Mouse (Mus musculus): Measurements from ENCODE around the gene Rhod. TPM values are rescaled to one million over a fixed set of nuclear protein-coding genes. Genes with fewer than 3 reads are reported as not detected.
A peak's percentile ranks its signal among the peaks of the same experiment; 100 is the strongest.
"Not testable (repeated sequence)": the region's sequence is repeated elsewhere in the genome, so short reads cannot be mapped to it uniquely, and the experiment has no call there.

The Rhod gene
- polyA plus RNA-seq, 1 experiment from 2014 or later: 37.9 TPM

- peak within 1 kb of the TSS; percentile 72 for H3K9ac ChIP-seq
- 1% methylated on average over 78 of the region's 82 CpGs for WGBS
- H3K36me3 ChIP-seq: no peaks in the 10 kb centered on the region
- peak within 1 kb of the TSS; percentile 99 for H3K4me2 ChIP-seq
- peak within 1 kb of the TSS; percentile 88 for H3K27ac ChIP-seq
- ATAC-seq (ENCODE audit: borderline replicate concordance, extremely low read depth, low FRiP score, low TSS enrichment): peak; percentile 33
- no peaks in the 10 kb centered on the region for H3K27me3 ChIP-seq
- no peaks in the 10 kb centered on the region for H3K9me3 ChIP-seq
- H3K4me1 ChIP-seq: peaks cover 21% of the 10 kb centered on the region
- H3K4me3 ChIP-seq: peak within 1 kb of the TSS; percentile 99
Observed at GRCm38 (mm10) chr19:4397798-4398629, 41.2 kb downstream of the Rhod start, which contains the start of gene Kdm2a. TSS of gene Kdm2a (minus strand) at chr19:4398285.

DNA sequence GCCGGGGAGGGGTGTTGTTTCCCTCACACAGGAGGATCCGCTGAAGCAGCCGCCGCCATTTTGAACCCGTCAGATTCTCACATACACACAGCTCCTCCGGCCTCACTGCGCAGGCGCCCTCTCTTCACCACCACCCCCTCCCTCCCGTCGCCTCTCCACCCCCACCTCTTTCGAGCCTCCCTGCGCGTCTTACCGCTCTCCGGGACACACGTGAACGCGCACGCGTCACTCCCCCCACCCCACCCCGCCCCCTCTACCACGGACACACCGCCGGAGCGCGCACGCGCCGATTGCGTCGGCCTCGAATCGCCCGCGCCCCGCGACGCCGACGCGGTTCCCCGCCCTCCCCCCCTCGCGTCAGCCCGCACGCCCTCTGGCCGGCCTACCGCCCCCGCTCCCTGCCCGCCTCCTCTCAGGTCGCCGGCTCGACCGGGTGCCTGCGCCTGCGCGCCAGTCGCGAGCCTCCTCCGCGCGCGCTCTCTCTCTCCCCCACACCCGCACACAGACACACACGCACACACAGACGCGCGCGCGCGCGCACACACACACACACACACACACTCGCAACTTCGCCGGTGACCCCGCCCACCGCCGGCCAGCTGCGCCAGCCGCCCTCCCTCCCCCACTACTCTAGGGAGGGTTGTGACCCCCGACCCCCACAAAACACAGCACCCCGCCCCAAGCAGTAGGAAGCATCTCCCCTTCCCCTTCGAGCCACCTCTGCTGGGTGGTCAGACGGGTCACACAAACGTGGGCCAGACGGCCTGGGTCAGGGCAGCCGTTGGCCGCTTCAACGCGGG lies 42.0 kb downstream of the Rhod start:
- no peaks in the 10 kb centered on the region for H3K9me3 ChIP-seq
- H3K9ac ChIP-seq: peak overlapping the region; percentile 100
- H3K4me3 ChIP-seq: peak overlapping the region; percentile 99
- H3K4me2 ChIP-seq: peak overlapping the region; percentile 99
- peaks cover 24% of the 10 kb centered on the region for H3K4me1 ChIP-seq
- peak overlapping the region; percentile 96 for H3K27ac ChIP-seq
- no peaks in the 10 kb centered on the region for H3K27me3 ChIP-seq
- WGBS: under 1% methylated on average over 62 of the region's 90 CpGs
- H3K36me3 ChIP-seq: no peaks in the 10 kb centered on the region
- peak; percentile 94 for ATAC-seq (ENCODE audit: borderline replicate concordance, extremely low read depth, low FRiP score, low TSS enrichment)

DNA sequence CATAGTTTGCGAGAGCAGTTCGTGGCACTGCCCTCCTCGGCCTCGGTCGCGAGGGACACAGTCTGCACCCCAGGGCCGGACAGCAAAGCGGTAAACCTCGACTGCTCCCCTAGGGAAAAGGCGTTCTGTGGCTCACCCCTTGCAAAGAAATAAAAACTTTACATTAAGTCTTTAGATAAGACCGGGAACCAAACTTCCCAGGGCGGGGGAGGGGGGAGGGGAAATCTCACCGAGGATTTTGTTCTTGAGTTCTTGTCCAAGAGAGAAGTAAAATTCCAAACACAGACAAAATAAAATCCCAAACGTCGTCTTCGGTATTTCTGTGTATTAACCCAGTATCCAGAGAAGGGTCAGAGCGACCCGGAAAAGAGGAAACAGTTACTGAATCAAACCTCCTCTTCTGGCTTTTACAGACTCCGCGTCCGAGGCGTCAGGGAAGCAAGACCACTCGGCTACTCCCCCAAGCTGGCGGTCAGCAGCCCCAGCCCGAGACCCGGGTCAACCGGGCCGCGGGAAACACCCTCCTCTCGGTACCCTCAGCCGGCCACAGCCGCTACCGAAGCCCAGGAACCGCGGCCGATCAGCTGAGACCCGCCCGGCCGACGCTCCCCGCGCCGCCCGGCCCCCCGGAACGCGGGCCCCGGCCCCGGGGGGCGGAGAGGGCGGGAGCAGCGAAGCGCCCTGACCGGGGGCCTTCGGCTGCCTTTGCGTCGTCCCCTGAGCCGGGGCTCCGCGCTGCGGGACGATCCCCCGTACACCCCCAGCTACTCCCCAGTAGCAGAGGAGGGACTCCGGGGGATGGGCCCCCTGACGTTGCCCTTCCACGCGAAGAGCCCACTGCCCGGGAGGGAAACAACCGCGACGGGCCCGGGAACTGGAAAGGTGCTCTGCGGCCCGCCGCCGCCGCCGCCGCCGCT lies 42.9 kb downstream of the Rhod start:
- no peaks in the 10 kb centered on the region for H3K9me3 ChIP-seq
- peaks cover 24% of the 10 kb centered on the region for H3K4me1 ChIP-seq
- no peaks in the 10 kb centered on the region for H3K36me3 ChIP-seq
- peak overlapping the region; percentile 71 for H3K4me2 ChIP-seq
- no peaks in the 10 kb centered on the region for H3K27me3 ChIP-seq
- under 1% methylated on average over 80 of the region's 80 CpGs for WGBS
- H3K27ac ChIP-seq: peak overlapping the region; percentile 96
- H3K4me3 ChIP-seq: peak overlapping the region; percentile 99
- ATAC-seq (ENCODE audit: borderline replicate concordance, extremely low read depth, low FRiP score, low TSS enrichment): peak; percentile 49
- peak overlapping the region; percentile 100 for H3K9ac ChIP-seq

- Histone ChIP-seq H3K9ac (no peak overlapping the region), H3K27me3 (no peaks in the 10 kb centered on the region), H3K9me3 (no peaks in the 10 kb centered on the region), H3K36me3 (peaks cover 26% of the 10 kb centered on the region), H3K27ac (no peak overlapping the region), H3K4me3 (no peak overlapping the region), H3K4me2 (no peak overlapping the region), H3K4me1 (no peaks in the 10 kb centered on the region)
- ATAC-seq (ENCODE audit: borderline replicate concordance, extremely low read depth, low FRiP score, low TSS enrichment): no peak
Observed at GRCm38 (mm10) chr19:4387276-4387675, 52.0 kb downstream of the Rhod start.

DNA sequence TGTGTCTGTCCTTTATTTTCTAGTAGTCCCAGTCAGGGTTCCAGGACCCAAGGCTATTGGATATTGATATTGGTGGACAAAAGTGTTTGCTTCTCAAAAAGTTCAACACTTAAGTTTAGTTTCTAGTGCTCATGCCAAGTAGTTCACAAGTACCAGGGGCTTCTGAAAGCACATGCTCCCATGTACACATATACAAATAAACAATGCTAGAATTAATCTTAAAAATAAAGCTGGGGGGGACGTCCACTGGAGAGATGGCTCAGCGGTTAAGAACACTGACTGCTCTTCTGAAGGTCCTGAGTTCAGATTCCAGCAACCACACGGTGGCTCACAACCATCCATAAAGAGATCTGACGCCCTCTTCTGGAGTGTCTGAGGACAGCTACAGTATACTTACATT lies 54.2 kb downstream of the Rhod start:
- 74% methylated on average over 4 of the region's 4 CpGs for WGBS
- Histone ChIP-seq H3K4me3 (no peak overlapping the region), H3K9ac (no peak overlapping the region)

GRCm38 (mm10) chr19:4384322-4384721 lies 54.9 kb downstream of the Rhod start:
- H3K36me3 ChIP-seq: peaks cover 19% of the 10 kb centered on the region; the same call in 1 of the 2 replicates
- WGBS: 31% methylated on average over 1 of the region's 1 CpGs

More for the DNA sequence above, 54.2 kb downstream of the Rhod start:
- H3K9me3 ChIP-seq: no peaks in the 10 kb centered on the region
- H3K4me1 ChIP-seq: no peaks in the 10 kb centered on the region
- H3K27ac ChIP-seq: no peak overlapping the region
- no peaks in the 10 kb centered on the region for H3K27me3 ChIP-seq
- H3K4me2 ChIP-seq: no peak overlapping the region
- H3K36me3 ChIP-seq: peaks cover 19% of the 10 kb centered on the region; the same call in 1 of the 2 replicates
- ATAC-seq (ENCODE audit: borderline replicate concordance, extremely low read depth, low FRiP score, low TSS enrichment): no peak

GRCm38 (mm10) chr19:4383306-4383705 lies 55.9 kb downstream of the Rhod start:
- Histone ChIP-seq H3K9ac (no peak overlapping the region), H3K27ac (no peak overlapping the region), H3K27me3 (no peaks in the 10 kb centered on the region), H3K4me3 (no peak overlapping the region), H3K9me3 (no peaks in the 10 kb centered on the region), H3K4me2 (no peak overlapping the region), H3K36me3 (peaks cover 15% of the 10 kb centered on the region; the same call in 1 of the 2 replicates), H3K4me1 (no peaks in the 10 kb centered on the region)
- ATAC-seq (ENCODE audit: borderline replicate concordance, extremely low read depth, low FRiP score, low TSS enrichment): no peak

More at GRCm38 (mm10) chr19:4384322-4384721, 54.9 kb downstream of the Rhod start:
- Histone ChIP-seq H3K4me3 (no peak overlapping the region), H3K27me3 (no peaks in the 10 kb centered on the region), H3K4me1 (no peaks in the 10 kb centered on the region), H3K27ac (no peak overlapping the region), H3K9ac (no peak overlapping the region), H3K9me3 (no peaks in the 10 kb centered on the region), H3K4me2 (no peak overlapping the region)
- ATAC-seq (ENCODE audit: borderline replicate concordance, extremely low read depth, low FRiP score, low TSS enrichment): no peak

- not testable (repeated sequence) for H3K9me3 ChIP-seq; H3K9ac ChIP-seq; H3K4me1 ChIP-seq; ATAC-seq (ENCODE audit: borderline replicate concordance, extremely low read depth, low FRiP score, low TSS enrichment); H3K4me3 ChIP-seq; H3K27ac ChIP-seq; H3K4me2 ChIP-seq; H3K27me3 ChIP-seq
- peaks cover 11% of the 10 kb centered on the region; the same call in 1 of the 2 replicates for H3K36me3 ChIP-seq
- WGBS: 77% methylated on average over 1 of the region's 1 CpGs
Observed at GRCm38 (mm10) chr19:4382303-4382702, 56.9 kb downstream of the Rhod start.

Other genes starting within 250 kb of the Rhod start
- gene Tbc1d10c, start 248.1 kb downstream of the Rhod start, polyA plus RNA-seq (2015; fragmentation: Nextera tagmentation; extraction: Ambion mirVana): 2.5 and 6.7 TPM in 2 replicates
- gene Ppp1ca, start 247.4 kb downstream of the Rhod start, polyA plus RNA-seq (2015; fragmentation: Nextera tagmentation; extraction: Ambion mirVana): 974 TPM in 2 replicates
- 32.5 and 34.7 TPM in 2 replicates for gene Rad9a, start 237.8 kb downstream of the Rhod start, polyA plus RNA-seq (2015; fragmentation: Nextera tagmentation; extraction: Ambion mirVana)
- 4.7 and 5.5 TPM in 2 replicates for gene Clcf1, start 225.2 kb downstream of the Rhod start, polyA plus RNA-seq (2015; fragmentation: Nextera tagmentation; extraction: Ambion mirVana)
- not detected in 2 replicates for gene AC109138.7, start 225.1 kb downstream of the Rhod start, polyA plus RNA-seq (2015; fragmentation: Nextera tagmentation; extraction: Ambion mirVana)
- gene Pold4, start 207.5 kb downstream of the Rhod start, polyA plus RNA-seq (2015; fragmentation: Nextera tagmentation; extraction: Ambion mirVana): 27.6 and 32.4 TPM in 2 replicates
- gene Ssh3, start 170.3 kb downstream of the Rhod start, polyA plus RNA-seq (2015; fragmentation: Nextera tagmentation; extraction: Ambion mirVana): 15.2 and 16.9 TPM in 2 replicates
- gene Ankrd13d, start 156.3 kb downstream of the Rhod start, polyA plus RNA-seq (2015; fragmentation: Nextera tagmentation; extraction: Ambion mirVana): 3.3 and 4.2 TPM in 2 replicates
- 16.2 and 16.7 TPM in 2 replicates for gene Grk2, start 133.2 kb downstream of the Rhod start, polyA plus RNA-seq (2015; fragmentation: Nextera tagmentation; extraction: Ambion mirVana)
- 37.8 and 40.9 TPM in 2 replicates for gene Kdm2a, start 41.1 kb downstream of the Rhod start, polyA plus RNA-seq (2015; fragmentation: Nextera tagmentation; extraction: Ambion mirVana)
- gene Syt12, start 38.0 kb upstream of the Rhod start, polyA plus RNA-seq (2015; fragmentation: Nextera tagmentation; extraction: Ambion mirVana): 1.1 and 1.2 TPM in 2 replicates
- not detected in 2 replicates for gene 2010003K11Rik, start 59.2 kb upstream of the Rhod start, polyA plus RNA-seq (2015; fragmentation: Nextera tagmentation; extraction: Ambion mirVana)
- 17.7 and 18.5 TPM in 2 replicates for gene Pcx, start 71.0 kb upstream of the Rhod start, polyA plus RNA-seq (2015; fragmentation: Nextera tagmentation; extraction: Ambion mirVana)
- gene Lrfn4, start 176.2 kb upstream of the Rhod start, polyA plus RNA-seq (2015; fragmentation: Nextera tagmentation; extraction: Ambion mirVana): 6.5 and 6.8 TPM in 2 replicates
- 73.5 and 74.4 TPM in 2 replicates for gene Rce1, start 186.2 kb upstream of the Rhod start, polyA plus RNA-seq (2015; fragmentation: Nextera tagmentation; extraction: Ambion mirVana)

Measured in lung, embryonic 15.5 days (tissue).